Mouse (Mus musculus) stomach, postnatal 0 days (tissue): Measurements from ENCODE around the gene Tm9sf1.

ENCODE experiments used
- CTCF ChIP-seq: IDR thresholded peaks from 2 replicates; pipeline ENCODE4 v1.5.1; 2016; ENCODE audit warnings: antibody characterized with exemption, low read depth, mild to moderate bottlenecking, moderate library complexity
- EP300 ChIP-seq: optimal IDR thresholded peaks from 2 replicates; pipeline ENCODE3; 2016; ENCODE audit warnings: antibody characterized with exemption

GRCm38 (mm10) chr14:55682118-55682493 lies 38.5 kb upstream of the Tm9sf1 start:
- TF ChIP-seq CTCF (no peak), EP300 (no peak)
